Mouse (Mus musculus) embryonic facial prominence, embryonic 11.5 days (tissue): ENCODE data around the gene Sox30. TPM values are rescaled to one million over a fixed set of nuclear protein-coding genes. Genes with fewer than 3 reads are reported as not detected.

Experiments
- ATAC-seq: fragments of 200-750 bp; cut with Nextera tagmentation; replicated peaks from 2 replicates; pipeline ENCODE4 v1.8.0; 2017; ENCODE audit warnings: low read depth; ENCODE audit not compliant: insufficient number of reproducible peaks, low FRiP score, low TSS enrichment
- DNase-seq: peaks from one replicate; pipeline ENCODE4 v3.0.0-alpha.2; 2015; ENCODE audit warnings: low spot score
- H3K27ac ChIP-seq: fragments of 300-500 bp; sonication (generic); replicated peaks from 2 replicates; pipeline ENCODE4 v1.5.1; 2014; ENCODE audit warnings: mild to moderate bottlenecking, low read depth, low read length, control low read depth
- H3K27me3 ChIP-seq: fragments of 300-500 bp; sonication (generic); 2 replicates; pipeline ENCODE4 v1.6.1; 2014; ENCODE audit warnings: mild to moderate bottlenecking, low read length, moderate library complexity, mixed read lengths; ENCODE audit not compliant: control insufficient read depth, insufficient read depth
- H3K36me3 ChIP-seq: fragments of 300-500 bp; sonication (generic); replicated peaks from 2 replicates; pipeline ENCODE4 v1.6.1; 2014; ENCODE audit warnings: low read depth, mild to moderate bottlenecking, low read length, moderate library complexity, mixed read lengths; ENCODE audit not compliant: control insufficient read depth, insufficient read depth
- H3K4me1 ChIP-seq: fragments of 300-500 bp; sonication (generic); 2 replicates; pipeline ENCODE4 v1.6.1; 2014; ENCODE audit warnings: low read length, mixed read lengths; ENCODE audit not compliant: control insufficient read depth, insufficient read depth
- H3K4me2 ChIP-seq: fragments of 300-500 bp; sonication (generic); 2 replicates; pipeline ENCODE4 v1.6.1; 2014; ENCODE audit warnings: low read depth, mild to moderate bottlenecking, control low read depth, low read length, moderate library complexity
- H3K4me3 ChIP-seq: fragments of 300-500 bp; sonication (generic); 2 replicates; pipeline ENCODE4 v1.5.1; 2014; ENCODE audit warnings: low read depth, low read length, control low read depth
- H3K9ac ChIP-seq: fragments of 300-500 bp; sonication (generic); replicated peaks from 2 replicates; pipeline ENCODE4 v1.6.1; 2014; ENCODE audit warnings: mild to moderate bottlenecking, control low read depth, low read length
- H3K9me3 ChIP-seq: fragments of 300-500 bp; sonication (generic); replicated peaks from 2 replicates; pipeline ENCODE4 v1.6.1; 2016; ENCODE audit warnings: mild to moderate bottlenecking, low read length, inconsistent platforms, mixed read lengths; ENCODE audit not compliant: control insufficient read depth
- WGBS: fragments of 180-500 bp; shearing (Covaris S2); extraction: QIAGEN DNeasy Blood & Tissue Kit; methylation state at CpG from one replicate; pipeline ENCODE4 v1.1.7; 2014; 5-methylcytosine and 5-hydroxymethylcytosine counted together
- polyA plus RNA-seq: library from polyadenylated mRNA; unstranded; fragments of >200 nt; fragmentation: Nextera tagmentation; extraction: Ambion mirVana; gene quantifications from 2 replicates; pipeline ENCODE4 v1.2.1, GENCODE M21; 2014

Sox30 gene
- polyA plus RNA-seq, 1 experiment from 2014 or later: 0.22 TPM

DNA sequence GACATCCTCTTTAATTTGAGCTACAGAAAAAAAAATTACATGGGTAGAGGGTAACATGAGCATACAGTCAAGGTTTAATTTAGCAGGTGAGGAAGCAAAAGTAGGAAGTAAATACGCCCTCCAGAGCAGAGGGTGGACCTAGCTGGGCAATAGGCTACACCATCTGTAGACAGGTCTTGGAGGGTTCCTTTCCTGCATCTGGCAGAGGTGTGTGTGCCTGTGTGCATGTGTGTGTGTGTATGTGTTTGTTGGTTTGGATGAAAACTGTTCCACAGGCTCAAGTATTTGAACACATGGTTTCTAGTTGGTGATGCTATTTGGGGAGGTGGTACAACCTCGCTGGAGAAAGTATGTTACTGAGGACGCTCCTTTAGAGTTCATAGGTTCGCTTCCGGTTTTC, 6.5 kb upstream of the Sox30 start:
- no peaks in the 10 kb centered on the region for H3K27me3 ChIP-seq
- no peak overlapping the region for H3K4me2 ChIP-seq
- H3K36me3 ChIP-seq: no peaks in the 10 kb centered on the region
- no peak for ATAC-seq
- H3K9me3 ChIP-seq: no peaks in the 10 kb centered on the region
- H3K4me3 ChIP-seq: no peak overlapping the region
- WGBS: 80% methylated on average over 5 of the region's 5 CpGs
- DNase-seq: no peak
- H3K27ac ChIP-seq: no peak overlapping the region
- H3K9ac ChIP-seq: no peak overlapping the region
- H3K4me1 ChIP-seq: no peaks in the 10 kb centered on the region

DNA sequence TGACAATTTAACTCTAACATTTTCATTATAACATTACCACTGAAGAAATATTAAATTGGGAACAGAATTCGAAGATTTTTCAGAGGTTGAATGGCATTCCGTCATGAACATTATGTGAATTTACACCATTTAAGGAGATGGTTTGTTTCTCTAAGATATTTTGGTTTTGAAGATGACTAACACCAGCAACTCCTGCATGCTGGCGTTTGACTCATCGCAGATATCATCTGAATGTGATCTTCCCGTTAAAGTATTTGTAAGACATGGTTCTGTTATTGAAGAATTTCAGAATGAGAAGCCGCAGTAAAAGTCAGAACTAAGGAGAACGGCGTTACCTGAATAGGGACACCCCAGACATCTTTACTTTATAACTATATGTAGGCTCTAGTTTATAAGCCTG, 5.6 kb upstream of the Sox30 start:
- Histone ChIP-seq H3K36me3 (no peaks in the 10 kb centered on the region), H3K4me1 (no peaks in the 10 kb centered on the region), H3K4me3 (no peak overlapping the region), H3K4me2 (no peak overlapping the region), H3K27me3 (no peaks in the 10 kb centered on the region), H3K9me3 (no peaks in the 10 kb centered on the region), H3K27ac (no peak overlapping the region), H3K9ac (no peak overlapping the region)
- ATAC-seq (no peak), DNase-seq (no peak)
- 90% methylated on average over 8 of the region's 8 CpGs for WGBS

DNA sequence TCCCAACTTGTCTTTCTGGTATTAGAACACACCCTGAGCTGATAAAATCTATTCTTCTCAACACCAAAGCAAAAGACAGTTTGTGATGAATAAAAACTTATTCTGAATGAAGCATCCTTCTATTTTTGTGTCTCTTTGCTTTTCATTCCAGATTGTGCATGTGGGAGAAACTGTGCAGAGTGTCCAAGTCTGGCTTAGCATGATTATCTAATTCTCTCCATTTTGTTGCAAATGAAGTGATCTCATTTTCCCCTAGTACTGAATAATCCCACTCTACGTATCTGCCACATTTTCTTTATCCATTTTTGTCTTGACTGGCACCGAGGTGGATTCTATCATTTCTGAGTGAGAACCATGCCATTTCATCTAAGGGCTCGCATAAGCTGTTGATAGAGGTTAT, 4.0 kb upstream of the Sox30 start:
- Histone ChIP-seq H3K27me3 (no peaks in the 10 kb centered on the region), H3K4me2 (no peak overlapping the region), H3K9ac (no peak overlapping the region), H3K36me3 (no peaks in the 10 kb centered on the region), H3K9me3 (no peaks in the 10 kb centered on the region), H3K4me1 (no peaks in the 10 kb centered on the region), H3K27ac (no peak overlapping the region), H3K4me3 (no peak overlapping the region)
- WGBS: 76% methylated on average over 3 of the region's 3 CpGs
- no peak for ATAC-seq
- no peak for DNase-seq

DNA sequence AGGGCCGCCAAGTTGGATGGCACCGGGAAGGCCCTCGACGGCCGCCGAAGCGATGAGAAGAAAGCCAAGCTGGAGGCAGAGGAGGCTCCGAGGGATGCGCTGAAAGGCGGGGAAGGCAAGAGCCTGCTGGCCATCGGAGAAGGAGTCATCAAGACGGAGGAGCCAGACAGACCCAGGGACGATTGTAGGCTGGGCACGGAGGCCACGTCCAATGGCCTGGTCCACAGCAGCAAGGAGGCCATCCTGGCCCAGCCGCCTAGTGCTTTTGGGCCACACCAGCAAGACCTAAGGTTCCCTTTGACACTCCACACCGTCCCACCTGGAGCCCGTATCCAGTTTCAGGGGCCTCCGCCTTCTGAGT, 763 bp downstream of the Sox30 start:
- no peaks in the 10 kb centered on the region for H3K9me3 ChIP-seq
- peak overlapping the region; percentile 54 for H3K4me3 ChIP-seq
- H3K36me3 ChIP-seq: no peaks in the 10 kb centered on the region
- H3K4me2 ChIP-seq: peak overlapping the region; percentile 69
- H3K9ac ChIP-seq: peak overlapping the region; percentile 75
- H3K4me1 ChIP-seq: no peaks in the 10 kb centered on the region
- ATAC-seq: no peak; the same call in 1 of the 2 replicates
- no peak overlapping the region for H3K27ac ChIP-seq
- H3K27me3 ChIP-seq: no peaks in the 10 kb centered on the region
- DNase-seq: no peak
- 42% methylated on average over 19 of the region's 19 CpGs for WGBS

DNA sequence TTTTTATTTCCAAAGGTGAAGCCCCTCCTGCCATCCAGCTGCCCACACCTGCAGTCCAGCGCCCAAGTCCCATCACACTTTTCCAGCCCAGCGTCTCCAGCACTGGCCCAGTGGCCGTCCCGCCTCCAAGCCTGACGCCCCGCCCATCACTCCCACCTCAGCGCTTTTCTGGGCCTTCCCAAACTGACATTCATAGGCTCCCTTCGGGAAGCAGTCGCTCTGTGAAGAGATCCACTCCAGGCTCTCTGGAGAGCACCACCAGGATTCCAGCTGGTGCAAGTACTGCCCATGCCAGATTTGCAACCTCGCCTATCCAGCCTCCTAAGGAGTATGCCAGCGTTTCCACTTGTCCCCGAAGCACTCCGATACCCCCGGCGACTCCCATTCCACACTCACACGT, 11.5 kb downstream of the Sox30 start:
- Histone ChIP-seq H3K4me1 (no peaks in the 10 kb centered on the region), H3K9me3 (no peaks in the 10 kb centered on the region), H3K27ac (no peak overlapping the region), H3K4me3 (peak overlapping the region; percentile 15; the same call in 1 of the 2 replicates), H3K4me2 (peak overlapping the region; percentile 41; the same call in 1 of the 2 replicates), H3K27me3 (no peaks in the 10 kb centered on the region), H3K36me3 (no peaks in the 10 kb centered on the region), H3K9ac (peak overlapping the region; percentile 41)
- ATAC-seq: no peak
- WGBS: 8% methylated on average over 16 of the region's 16 CpGs
- peak; percentile 49 for DNase-seq

DNA sequence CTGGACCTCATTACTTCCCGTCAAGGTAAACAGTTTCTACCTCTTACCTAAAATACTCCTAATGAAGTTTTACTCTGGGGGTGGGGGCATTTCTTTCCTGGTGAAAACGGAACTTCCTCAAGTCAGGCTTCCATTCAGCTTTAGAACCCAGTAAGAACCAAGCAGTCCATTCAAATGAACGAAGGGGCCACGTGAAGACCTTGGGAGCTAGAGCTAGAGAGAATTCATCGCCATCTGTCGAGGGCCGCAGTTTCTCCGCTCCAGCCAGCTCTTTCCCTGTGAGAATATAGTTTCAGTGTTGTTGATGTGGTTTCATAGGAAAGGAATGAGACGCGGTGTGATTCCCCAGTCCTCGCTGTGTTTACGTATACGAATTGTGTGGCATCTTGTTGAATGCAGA, 12.0 kb downstream of the Sox30 start:
- DNase-seq (no peak), ATAC-seq (no peak)
- Histone ChIP-seq H3K4me2 (no peak overlapping the region), H3K4me1 (no peaks in the 10 kb centered on the region), H3K9me3 (no peaks in the 10 kb centered on the region), H3K27me3 (no peaks in the 10 kb centered on the region), H3K9ac (no peak overlapping the region), H3K27ac (no peak overlapping the region), H3K4me3 (no peak overlapping the region), H3K36me3 (no peaks in the 10 kb centered on the region)
- 47% methylated on average over 13 of the region's 13 CpGs for WGBS

DNA sequence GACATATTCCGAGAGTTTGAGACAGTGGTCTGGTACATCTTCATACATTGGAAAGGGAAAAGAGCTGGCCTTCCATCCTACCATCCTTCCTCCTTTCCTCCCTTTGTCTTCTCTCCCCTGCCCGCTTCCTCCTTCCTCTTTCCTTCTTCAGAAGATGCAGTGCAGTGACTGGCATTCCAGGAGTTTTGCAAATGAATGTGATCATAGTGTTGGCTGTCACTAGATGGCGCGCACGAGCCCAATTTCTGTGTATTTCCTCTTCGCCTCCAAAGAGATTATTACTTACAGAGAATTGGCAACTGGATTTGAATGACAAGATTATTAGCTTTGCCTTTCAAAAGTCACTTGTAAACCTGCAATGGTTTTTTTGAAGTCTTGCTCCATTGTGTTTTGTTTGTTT, 36.0 kb downstream of the Sox30 start:
- DNase-seq: peak; percentile 88
- no peaks in the 10 kb centered on the region for H3K27me3 ChIP-seq
- no peak overlapping the region for H3K27ac ChIP-seq
- H3K9ac ChIP-seq: no peak overlapping the region
- H3K4me2 ChIP-seq: no peak overlapping the region
- H3K36me3 ChIP-seq: no peaks in the 10 kb centered on the region
- H3K4me3 ChIP-seq: no peak overlapping the region
- WGBS: 21% methylated on average over 6 of the region's 6 CpGs
- no peaks in the 10 kb centered on the region for H3K4me1 ChIP-seq
- no peak for ATAC-seq
- no peaks in the 10 kb centered on the region for H3K9me3 ChIP-seq

DNA sequence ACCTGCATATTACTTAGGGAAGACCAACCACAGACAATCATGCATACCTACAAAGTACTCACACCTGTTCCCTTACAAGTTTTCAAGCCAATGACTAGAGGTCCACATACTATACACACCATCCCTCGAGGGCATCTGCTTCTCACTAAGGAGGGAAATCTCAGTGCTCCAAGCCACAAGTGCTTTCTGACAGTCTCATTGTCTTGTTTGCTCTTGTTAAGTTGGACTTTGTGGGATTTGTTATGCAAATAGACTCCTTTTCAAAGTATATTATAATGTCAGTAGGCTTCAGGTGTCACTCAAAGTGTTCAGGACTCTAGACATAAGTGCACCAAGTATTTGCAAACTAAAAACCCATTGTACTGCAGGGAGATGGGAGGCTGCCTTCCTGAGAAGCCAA, 40.1 kb downstream of the Sox30 start:
- Histone ChIP-seq H3K4me1 (no peaks in the 10 kb centered on the region), H3K4me3 (no peak overlapping the region), H3K36me3 (no peaks in the 10 kb centered on the region), H3K27me3 (no peaks in the 10 kb centered on the region), H3K4me2 (no peak overlapping the region), H3K9me3 (no peaks in the 10 kb centered on the region), H3K9ac (no peak overlapping the region), H3K27ac (no peak overlapping the region)
- no peak for ATAC-seq
- DNase-seq: no peak
- WGBS: 85% methylated on average over 1 of the region's 1 CpGs
